Mouse (Mus musculus): ENCODE data around the gene Klhl32.
"Not testable (repeated sequence)": the region's sequence is repeated elsewhere in the genome, so short reads cannot be mapped to it uniquely, and the experiment has no call there.

Klhl32 gene

DNA sequence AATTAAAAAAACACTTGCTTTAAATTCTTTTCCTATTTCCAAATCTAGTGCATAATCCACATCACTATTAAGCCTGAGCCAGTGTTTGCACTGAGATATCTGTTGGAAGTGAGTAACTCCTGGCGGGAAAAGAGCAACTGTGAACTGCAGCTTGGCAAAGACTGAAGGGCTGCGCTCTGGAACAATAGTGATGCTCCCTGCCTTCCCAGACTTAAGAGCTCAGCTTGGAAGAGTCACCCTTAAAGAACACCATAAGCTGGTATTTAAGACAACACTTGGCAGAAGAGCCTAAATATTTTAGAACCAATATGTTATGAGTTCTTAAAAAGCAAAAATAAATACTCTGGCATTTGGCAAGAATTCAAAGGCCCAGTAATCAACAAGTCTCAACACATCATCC lies 55.7 kb downstream of the Klhl32 start:
- DNase-seq (ENCODE audit: low read depth, low spot score), result no peak

DNA sequence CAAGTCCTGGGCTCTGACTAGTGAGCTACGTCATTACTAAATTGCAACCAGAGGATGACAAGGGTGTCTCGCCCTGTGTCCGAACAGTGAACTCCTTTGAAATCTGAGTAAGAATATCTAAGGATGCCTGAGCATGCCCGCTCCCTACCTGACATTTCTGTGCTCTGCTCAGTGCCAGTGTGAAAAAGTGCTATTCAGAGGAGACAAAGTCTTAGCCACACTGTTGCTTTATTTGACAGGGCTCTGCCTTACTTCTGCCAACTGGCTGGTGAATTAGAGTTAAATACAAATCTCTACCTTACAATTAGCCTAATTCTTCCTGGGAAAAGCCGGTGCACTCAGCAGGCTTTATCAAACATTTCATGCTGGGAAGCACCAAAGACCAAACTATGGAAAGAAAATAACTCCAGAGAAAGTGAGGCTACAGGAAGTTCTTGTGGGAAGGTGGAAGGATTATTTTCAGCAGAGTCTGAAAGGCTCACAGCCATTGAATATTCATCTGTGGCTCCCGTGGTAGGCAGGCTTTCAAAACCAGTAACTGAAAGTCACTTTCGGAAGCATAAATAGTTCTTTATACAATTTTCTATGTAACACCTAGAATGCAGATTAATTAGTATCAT lies 57.1 kb downstream of the Klhl32 start:
- DNase-seq (ENCODE audit: low read depth, low spot score), result no peak

DNA sequence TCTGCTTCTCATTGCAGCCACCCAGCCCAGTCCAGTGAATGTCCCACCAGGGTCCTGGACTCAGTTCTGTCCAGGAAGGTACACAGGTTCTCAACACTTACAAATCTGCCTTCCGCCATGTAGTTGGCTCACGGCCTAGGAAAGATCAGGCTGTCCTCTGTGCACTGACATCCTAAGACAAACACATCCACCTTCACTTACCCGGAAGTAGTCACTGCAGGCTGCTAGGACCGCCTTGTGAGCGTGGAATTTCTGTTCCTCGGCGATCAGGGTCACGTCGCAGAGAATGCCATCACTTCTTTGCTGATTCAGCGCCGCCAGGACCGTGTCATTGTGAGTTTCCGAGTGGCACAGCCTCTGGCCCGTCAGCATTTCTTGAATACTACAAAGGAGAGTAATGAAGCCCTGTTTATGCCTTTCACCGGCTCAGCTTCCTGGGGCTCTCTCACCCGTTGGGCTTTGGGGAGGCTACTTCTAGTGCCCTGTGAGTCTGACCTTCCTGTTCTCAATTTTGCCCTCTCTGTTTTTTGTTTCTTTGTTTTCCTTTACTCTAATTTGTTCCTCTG lies 58.4 kb downstream of the Klhl32 start:
- no peak for DNase-seq (ENCODE audit: low read depth, low spot score)

DNA sequence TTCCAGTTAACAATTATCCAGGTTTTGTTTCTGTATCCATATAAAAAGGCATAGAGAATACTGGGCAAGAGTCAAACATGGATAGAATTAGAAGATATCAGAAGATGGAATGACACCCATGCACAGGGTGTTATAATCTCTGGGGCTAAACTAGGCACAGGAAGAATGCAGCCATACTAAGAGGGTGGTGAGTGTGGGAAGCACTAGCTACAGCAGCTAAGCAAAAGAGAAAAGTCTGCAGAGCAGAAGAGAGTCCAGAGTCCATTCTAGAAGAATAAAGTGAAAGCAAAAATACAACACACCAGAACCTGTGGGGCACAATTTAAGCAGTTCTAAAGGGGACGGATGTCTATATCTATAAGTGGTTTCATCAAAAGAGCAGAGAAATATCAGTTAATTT lies 61.6 kb downstream of the Klhl32 start:
- no peak for DNase-seq (ENCODE audit: low read depth, low spot score)

DNA sequence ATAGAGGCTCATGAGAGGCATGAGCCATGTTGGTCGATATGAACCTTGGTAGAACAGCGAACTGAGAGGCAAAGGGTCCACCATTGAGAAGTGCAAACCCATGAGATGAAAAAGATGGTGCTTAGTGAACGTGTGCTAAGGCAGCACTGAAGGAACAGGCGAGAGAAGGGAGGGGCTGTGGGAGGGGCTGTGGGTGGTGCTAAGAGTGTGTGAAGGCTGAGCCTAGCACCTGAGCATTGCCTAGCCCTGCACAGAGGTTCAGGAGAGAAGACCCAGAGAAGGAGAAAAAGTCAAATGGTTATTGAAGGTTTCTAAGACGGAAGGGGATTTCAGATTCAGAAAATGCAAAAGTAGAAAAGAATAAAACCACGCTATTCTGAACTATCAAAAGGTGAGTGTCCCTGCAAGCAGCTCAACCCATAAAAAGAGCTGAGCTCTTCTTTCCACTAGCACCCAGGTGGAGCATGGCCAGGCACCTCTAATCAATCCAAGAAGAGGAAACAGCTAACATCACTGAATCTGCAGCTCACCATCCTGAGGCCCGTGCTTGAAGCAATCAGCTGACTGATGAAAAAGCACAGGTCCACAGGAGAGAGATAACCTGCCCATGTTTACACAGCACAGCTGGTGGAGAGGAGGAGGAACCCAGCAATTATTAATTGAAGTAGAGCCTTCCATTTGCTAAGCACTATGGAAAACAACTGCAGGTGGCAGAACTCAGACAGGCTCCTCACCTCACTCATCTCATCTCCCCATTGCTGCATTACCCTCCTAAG lies 65.0 kb downstream of the Klhl32 start:
- DNase-seq (ENCODE audit: low read depth, low spot score), result no peak

DNA sequence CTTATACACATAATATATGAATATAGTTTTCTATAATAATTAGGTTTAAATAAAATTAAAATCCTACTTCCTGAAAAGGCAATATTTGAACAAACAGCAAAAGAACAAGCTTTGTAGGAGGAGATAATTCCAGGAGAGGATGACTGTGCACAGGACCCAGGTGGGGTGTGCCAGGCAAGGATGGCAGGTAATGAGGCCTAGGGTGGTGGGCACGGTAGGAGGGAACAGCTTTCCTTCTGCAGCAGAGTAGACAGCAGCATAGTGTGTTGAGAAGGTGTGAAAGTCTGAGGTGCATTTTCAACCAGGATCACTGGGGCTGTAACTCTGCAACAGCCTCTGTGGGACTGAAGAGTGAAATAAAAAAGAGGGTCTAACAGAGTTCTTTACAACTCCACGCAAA lies 85.0 kb downstream of the Klhl32 start:
- DNase-seq (ENCODE audit: low read depth, low spot score), result no peak

DNA sequence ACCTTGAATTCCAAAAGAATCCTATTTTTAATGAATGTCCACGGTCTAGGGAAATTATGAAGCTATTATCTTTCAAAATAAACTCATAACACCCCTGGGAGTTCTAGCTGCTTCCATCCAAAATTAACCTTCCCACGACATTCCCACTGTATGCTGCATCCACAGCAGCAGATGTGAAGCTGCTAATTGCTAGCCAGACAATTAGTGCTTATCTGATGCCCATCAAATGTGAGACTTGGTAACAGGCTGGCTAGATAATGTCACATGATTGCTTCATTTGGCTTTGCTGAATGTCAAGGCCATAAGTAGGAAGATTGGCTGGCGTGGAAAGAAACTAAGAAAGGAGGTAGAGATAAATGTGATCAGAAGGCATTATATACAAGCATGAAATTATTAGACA lies 85.5 kb downstream of the Klhl32 start:
- DNase-seq (ENCODE audit: low read depth, low spot score), result no peak

DNA sequence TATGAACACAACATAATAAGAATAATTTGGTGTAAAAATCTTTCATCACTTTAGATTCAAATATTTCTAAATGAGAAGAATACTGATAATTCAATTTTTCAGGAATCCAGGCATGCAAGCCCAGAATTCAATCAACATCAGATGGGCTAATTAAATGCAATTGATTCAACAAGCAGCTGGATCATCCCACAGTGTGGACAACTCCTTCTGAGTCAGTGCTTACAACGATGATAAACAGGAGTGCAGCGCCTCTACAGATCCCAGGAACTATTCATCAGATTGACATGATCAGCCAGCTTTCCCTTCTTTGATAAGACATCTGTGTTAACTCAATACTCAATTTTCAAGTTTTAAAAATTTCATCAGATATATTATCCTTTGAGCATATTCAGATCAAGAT lies 86.4 kb downstream of the Klhl32 start:
- no peak for DNase-seq (ENCODE audit: low read depth, low spot score)

DNA sequence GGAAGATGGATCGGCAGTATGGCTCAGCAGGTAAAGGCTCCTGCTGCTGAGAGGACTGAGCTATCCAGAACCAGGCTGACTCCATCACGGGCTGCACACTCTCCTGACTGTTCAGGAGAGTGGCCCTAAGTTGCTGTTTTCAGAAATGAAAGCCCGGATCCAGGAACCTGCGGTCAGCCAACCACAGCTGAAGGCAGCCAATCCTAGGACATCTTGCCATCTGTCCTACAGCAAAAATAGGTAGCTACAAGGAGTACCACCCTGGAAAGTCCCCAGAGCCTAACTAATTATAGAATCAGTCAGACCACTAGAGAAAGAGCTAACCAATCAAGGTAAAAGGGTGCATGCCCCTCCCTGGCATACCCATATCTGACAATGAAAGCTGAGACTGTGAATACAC lies 87.5 kb downstream of the Klhl32 start:
- DNase-seq (ENCODE audit: low read depth, low spot score), result no peak

DNA sequence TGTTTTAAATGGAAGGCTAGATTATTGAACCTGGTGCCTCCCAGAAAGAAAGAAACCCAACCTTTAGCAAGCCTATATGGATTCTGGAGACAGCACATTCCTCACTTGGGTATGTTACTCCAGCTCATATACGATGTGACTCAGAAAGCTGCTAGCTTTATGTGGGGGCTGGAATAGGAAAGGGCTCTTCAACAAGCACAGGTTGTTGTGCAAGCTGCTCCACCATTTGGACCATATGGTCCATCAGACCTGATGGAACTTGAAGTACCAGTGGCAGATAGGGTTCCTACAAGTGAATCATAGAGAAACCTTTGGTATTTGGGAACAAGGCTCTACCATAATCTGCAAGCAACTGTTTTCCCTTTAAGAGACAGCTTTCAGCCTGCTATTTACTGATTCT lies 92.0 kb downstream of the Klhl32 start:
- DNase-seq (ENCODE audit: low read depth, low spot score), result no peak

DNA sequence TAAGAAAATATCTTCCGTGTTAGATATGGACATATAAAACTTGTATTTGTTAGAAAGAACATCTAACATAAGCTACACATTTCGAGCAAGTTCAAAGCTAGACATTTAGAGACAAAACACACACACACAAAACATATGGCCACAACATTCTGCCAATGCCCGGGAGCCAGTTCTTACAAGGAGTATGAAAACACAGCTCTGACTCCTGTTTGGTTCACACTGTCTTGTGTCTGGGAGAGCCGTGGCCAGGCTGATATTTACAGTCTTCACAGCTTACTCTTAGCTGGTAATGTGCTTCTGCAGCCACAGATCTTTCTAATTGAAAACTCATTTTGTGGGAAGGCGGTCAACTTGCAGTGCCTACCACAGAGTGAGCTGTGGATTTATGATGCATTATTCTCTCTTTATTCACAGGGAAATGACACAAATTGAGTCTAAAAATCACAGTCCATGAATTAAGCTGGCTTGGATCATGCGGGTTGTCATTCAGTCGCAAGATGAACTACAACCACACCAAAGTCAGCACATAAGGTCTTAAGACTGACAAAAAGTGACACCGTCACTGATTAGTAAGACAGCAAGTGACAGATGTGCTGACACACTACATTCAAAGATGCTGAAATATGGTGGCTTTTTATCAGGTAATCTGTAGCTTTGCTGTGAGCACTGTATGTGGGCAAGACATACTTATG lies 98.3 kb downstream of the Klhl32 start:
- DNase-seq (ENCODE audit: low read depth, low spot score), result no peak

DNA sequence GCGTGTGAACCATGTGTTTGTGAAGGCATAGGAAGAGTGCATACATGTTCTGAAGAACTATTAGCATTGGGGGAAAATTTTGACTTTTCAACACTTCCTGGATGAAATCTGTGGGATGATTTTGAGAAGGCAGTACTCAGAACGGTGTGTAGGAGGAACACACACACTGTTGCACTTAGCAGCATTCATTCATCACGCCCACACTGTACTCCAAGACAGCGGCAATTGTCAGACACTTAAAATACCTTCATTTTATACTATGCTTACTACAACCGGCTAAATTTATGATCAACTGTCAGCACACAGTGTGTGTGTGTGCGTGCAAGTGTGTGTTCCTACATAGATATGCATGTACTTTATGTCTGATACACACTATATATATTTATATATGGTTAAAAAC lies 113.8 kb downstream of the Klhl32 start:
- DNase-seq (ENCODE audit: low read depth, low spot score), result no peak

DNA sequence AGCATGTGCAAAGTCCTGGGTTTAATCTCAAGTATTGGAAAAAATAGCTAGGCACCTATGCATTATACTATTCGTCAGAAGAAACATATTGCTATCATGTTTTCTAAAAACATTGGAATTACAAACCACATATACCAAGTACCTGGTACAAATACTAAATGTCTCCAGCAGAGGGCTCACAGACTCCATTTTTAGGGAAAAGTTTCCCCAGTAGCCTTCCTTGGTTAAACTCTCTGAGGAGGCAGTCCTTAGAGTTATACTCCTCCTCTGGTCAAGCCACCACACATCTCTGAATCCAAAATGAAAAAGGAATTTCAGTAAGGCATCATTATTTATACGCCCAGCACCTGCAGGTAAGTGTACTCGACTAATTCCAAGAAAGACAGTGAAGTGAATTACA lies 130.1 kb downstream of the Klhl32 start:
- no peak for DNase-seq (ENCODE audit: low read depth, low spot score)

DNA sequence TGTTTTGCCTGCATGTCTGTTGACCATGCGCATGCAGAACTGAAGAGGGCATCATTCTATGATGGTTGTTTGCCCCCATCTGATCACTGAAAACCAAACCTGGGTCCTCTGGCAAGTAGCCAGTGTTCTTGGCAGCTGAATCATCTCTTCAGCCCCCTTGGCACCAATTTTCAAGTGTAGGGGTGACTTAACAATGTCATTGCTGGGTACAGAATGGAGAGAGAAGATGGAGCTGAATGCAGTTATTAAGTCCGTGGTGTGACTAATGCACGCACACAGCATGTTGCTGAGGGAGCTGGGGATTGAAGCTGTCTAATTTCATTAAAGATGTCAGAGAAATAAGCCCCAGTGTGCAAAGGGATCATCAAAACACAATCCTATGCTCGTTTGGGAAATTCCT lies 135.4 kb downstream of the Klhl32 start:
- DNase-seq (ENCODE audit: low read depth, low spot score), result no peak

DNA sequence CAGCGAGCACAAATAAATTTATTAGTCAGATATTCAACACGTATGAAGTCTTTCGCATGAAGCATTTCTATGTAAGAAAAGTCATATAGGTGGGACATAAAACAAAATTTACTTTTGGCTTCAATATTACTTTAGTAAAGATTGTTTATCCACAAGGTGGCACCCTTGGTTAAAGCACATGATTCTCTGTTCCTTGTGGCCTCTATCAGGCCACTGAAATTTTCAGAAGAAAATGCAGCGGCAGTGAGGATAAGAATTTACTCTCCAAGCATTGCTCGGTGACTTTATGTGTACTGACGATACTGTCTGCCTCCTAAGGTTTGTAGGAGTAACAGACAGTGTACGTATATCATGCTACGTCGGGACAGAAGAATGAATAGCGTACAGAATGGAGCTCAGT lies 136.6 kb downstream of the Klhl32 start:
- DNase-seq (ENCODE audit: low read depth, low spot score), result no peak

DNA sequence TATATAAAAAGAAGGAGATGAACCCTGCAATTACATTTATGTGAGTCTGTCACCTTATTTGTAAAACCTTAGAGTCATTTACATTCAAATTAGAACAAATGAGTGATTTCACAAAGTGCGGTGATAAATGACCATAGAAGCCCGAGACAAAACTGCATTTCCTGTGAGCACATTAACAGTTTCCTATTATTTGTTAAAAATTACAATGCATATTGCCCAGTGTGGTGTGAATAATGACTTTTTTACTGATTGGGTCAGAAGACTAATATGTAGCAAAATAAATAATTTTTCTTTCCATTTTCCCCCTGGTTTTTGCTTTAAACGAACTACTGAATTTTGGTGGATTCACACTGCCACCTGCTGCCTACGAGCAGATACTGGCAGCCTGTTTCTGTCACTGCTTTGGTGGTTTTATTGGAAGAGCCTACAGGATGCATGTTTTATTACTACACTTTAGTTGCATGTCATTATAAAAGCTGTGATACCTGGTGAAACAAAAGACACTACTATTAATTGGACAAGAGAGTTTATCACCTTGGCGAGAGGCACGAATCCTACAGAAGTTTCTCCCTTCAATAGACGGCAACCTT lies 152.3 kb downstream of the Klhl32 start:
- no peak for DNase-seq (ENCODE audit: low read depth, low spot score)

DNA sequence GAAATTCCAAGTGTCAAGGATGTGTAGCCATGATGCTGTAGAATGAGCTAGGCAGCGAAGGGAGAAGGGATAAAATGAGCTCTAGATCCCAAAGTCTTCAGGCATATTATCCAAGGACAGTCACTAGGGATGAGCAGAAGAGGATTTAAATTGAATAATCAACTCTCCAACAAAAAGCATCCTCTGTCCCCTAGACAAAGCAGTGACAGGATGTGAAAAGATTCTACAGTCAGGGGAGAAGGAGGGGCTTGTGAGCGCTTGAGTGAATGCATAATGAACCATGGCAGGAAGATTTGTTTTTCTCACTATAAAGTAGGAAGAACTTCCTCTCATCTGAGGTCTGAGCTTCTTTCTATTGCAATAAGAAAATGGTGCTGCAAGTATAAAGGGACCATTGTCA lies 170.8 kb downstream of the Klhl32 start:
- no peak for DNase-seq (ENCODE audit: low read depth, low spot score)

DNA sequence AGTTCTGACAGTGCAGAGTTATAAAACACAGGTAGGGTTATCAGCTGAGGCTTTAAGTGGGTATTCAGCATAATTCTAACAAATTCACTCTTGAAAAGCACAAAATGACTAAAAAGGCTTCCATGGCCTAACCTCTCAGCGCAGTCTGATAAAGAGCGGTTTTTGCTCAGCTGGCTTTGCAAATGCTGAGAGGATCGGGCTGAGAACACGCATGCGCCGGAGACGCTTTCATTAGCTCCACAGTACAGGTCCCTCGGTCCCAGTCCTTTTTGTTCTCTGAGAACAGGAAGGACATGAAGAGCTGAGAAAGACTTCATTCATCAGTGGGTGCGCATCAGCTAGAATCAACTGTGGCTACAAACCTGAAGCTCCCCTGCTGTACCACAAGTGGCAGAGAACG lies 180.9 kb downstream of the Klhl32 start:
- no peak for DNase-seq (ENCODE audit: low read depth, low spot score)

DNA sequence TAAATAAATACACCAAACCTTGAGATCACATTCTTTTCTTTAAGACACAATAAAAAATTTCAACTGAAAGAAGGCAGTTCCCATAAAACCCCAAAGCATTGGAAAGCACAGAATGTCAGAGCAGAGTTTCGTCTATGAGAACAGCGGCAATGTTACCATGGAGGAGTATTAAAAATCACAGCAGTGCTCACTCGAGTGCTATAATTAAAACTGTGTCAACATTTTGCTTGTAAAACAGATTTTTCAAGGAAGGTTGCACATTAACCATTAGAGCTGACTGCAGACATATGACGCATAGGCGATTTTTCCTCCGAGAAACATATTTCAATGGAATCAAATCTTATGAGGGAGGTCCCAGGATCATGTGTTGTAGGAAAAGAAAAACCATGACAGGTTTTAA lies 191.7 kb downstream of the Klhl32 start:
- no peak for DNase-seq (ENCODE audit: low read depth, low spot score)

DNA sequence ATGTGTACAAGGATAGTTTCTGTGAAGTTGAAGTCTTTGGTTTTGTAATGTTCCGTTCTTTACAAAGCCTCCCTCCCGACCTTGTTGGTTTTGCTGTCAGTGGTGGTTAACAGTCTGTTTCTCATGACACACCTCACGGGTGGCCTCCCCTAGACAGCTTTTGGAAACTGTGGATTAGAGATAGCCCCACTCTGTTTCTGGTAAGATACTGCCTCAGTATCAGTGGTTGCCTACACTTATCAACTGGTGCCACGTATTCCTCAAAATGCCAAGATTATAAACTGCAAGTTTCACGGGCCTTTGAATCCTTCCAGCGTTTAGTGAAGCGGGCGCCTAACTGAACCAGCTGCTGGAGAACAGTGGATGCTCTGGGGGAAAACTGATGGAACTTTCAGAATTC lies 206.2 kb downstream of the Klhl32 start:
- not testable (repeated sequence) for DNase-seq (ENCODE audit: low read depth, low spot score)

DNA sequence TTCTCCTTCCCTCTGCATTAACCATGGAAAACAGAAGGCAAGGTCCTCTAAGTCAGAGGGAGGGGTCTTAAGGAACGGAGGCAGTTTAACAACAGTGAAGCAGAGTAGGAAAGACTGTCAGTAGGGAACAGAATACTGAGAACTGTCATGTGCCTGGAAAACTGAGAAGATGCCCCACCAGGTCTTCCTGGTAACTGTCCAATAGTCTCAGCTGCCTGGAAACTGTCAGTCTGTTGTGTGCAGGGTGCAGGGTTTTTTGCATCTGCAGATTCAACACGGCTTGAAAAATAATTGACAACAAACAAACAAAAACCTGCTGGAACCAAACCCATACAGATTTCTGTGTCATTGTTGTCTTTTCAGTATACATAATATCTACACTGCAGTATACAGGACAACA lies 208.6 kb downstream of the Klhl32 start:
- no peak for DNase-seq (ENCODE audit: low read depth, low spot score)

DNA sequence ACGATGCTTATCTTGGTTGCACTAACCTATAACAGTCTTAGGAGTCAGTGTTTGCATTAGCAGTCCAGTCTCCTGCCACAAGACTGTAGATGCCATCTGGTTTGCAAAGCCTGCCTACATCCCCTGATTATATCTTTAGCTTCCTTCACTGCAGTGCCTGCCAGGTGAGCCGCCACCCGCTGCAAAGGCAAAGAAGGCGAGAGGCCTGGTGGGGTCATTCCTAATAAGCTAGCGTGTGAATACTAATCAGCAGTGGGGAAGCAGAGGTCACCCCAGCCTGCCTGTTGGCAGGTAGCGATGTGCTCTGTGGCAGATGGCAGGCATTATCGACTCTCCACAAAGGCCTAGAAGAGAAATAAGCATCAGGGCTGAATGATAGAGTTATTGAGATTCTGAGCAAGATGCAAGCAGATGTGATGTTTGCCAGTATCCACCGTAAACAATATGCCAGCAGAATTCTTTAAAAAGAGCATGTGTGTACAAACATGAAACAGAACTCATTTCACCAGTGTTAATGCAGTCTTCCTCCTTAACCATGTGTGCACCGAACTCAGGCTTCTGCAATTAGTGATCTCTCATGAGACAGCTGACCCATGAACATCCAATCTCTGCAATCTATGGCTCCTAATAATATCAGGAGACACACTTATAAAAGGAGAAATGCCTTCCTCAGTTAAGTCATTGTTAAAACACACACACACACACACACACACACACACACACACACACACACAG lies 219.6 kb downstream of the Klhl32 start:
- no peak for DNase-seq (ENCODE audit: low read depth, low spot score)

All from CD4-positive helper T cell, adult 2 months (primary cell).